Mouse (Mus musculus): Measurements from ENCODE around the gene Car12.
A peak's percentile ranks its signal among the peaks of the same experiment; 100 is the strongest.
"Not testable (repeated sequence)": the region's sequence is repeated elsewhere in the genome, so short reads cannot be mapped to it uniquely, and the experiment has no call there.

The Car12 gene

DNA sequence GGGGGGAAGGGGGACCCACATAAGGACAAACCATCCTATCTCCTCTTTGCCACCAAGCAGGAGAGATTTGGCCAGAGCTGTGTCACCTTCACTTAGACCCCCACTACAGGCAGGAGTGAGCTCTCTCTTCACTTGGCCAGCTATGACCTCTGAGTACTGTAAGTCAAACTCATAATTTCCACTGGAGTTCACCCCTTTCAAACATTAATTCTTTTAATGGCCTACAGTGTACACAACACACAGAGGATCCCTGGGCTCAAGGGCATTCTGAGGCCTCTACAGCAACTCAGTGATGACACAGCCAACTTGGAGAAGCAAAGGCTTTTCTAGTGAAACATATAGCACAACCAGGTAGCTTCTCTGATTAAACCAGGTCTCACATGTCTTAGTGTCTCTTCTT is 57.2 kb downstream of the Car12 start:
- no peak for DNase-seq (ENCODE audit: low spot score in 2 of 2)

- DNase-seq (ENCODE audit: low spot score in 2 of 2) = not testable (repeated sequence)
Measured at GRCm38 (mm10) chr9:66784552-66784951, 71.1 kb downstream of the Car12 start.

GRCm38 (mm10) chr9:66787821-66788220 is 74.3 kb downstream of the Car12 start:
- peak in 1 of 2 experiments; percentile 38 for DNase-seq (ENCODE audit: low spot score in 2 of 2)

- DNase-seq (ENCODE audit: low spot score in 2 of 2) = no peak
Measured at GRCm38 (mm10) chr9:66794629-66795463, 81.4 kb downstream of the Car12 start.

DNA sequence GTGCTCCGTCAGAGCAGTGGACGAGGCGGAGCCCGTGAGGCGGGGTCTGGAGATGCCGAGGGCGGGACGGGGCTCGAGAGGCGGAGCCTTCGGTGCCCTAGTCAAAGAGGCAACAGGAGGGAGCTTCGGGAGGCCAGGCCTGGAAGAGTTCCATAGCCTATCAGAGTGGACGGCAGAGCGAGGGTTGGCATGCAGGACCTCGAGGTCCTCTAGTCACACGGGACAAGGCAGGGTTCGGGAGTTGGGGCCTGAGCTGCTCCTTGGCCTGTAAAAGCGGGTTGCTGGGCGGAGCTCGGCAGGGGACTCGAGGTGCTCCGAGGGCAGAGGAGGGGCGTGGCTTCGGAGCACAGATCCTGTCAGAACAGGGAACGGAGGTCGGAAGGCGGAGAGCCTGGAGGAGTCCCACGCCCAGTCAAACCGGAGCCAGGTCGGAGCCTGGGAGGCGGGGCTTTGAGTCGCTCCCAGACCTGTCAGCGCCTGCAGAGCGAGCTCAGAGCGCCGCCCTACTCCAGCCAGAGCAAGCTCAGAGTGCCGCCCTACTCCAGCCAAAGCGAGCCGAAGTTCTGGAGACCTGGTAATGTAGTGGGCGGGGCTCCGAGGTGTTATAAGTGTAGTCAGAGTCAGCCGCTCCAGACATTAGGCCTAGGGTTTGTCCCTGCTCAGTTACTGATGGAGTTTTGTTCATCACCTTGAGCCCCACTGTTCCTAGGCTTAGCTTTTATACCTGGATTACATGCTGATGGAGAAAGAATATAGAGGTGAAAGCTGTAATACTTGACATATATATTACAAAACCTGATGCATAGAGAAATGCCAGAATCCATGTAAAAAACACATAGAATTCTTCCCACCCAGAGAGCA is 82.2 kb downstream of the Car12 start, which contains the start of gene Aph1b:
Gene Aph1b (minus strand): TSS at position 27 of the 861 bp plus-strand sequence.
- peak; percentile 95 to 96 for DNase-seq (ENCODE audit: low spot score in 2 of 2)

- no peak for DNase-seq (ENCODE audit: low spot score in 2 of 2)
Measured at GRCm38 (mm10) chr9:66796739-66797138, 83.3 kb downstream of the Car12 start, which contains the start of gene Gm10647. TSS of gene Gm10647 (plus strand) at chr9:66797039.

GRCm38 (mm10) chr9:66801947-66802346 is 88.5 kb downstream of the Car12 start:
- no peak for DNase-seq (ENCODE audit: low spot score in 2 of 2)

GRCm38 (mm10) chr9:66805951-66806350 is 92.5 kb downstream of the Car12 start:
- DNase-seq (ENCODE audit: low spot score in 2 of 2) = not testable (repeated sequence)

DNA sequence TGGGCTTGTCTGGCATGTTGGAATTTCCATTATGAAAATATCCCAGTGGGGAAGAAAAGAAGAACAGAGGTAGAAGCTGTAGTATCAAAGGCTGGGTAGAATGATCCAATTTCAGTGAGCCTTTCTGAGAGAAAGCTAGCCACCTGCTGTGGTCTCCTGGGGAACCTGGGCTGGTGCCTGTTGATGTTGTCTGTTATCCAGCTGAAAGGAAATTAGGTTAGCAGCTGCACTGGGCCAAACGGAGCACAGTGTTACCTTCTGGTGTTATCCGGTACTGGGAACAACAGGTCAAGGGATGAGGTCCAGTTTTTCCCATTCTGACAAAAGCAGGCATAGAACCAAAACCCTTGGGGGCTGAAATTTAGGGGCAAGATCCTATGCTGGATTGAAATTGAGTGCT is 99.9 kb downstream of the Car12 start:
- DNase-seq (ENCODE audit: low spot score in 2 of 2) = no peak

All from right cerebral cortex, postnatal 10 days (tissue).